Comparison of ENCODE assay signal across 28 mouse cellular contexts in the genomic region with DNA sequence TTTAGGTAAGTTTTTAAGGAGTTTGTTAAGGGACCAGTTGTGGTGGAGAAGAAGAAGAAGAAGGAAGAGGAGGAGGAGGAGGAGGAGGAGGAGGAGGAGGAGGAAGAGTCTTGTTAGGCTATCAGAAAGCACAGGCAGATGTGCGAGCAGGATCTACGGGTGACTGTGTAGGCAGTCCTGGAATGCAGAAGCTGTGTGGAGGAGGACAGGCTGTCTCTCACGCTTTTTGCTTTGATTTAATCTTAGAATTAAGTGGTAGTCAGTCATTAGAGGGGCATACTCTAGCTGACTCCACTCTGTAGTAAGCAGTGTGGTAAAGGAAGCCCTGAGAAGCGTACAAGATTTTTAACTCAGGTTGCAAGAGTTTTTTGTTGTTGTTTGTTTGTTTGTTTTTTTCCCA. TPM values are rescaled to one million over a fixed set of nuclear protein-coding genes. Genes with fewer than 3 reads are reported as not detected.
DNase-seq lines count a peak whose midpoint lies in the region; ATAC-seq and TF ChIP-seq lines count a peak whose summit lies in the region.
"Had no signal": no experiment of that assay in that cellular context is flagged by ENCODE, and none has a peak within 500 bp of the region (broad histone marks: within the 10 kb centered on the region; RNA-seq: fewer than 3 reads in every experiment).

No protein-coding gene starts in this region.

- H3K79me2 ChIP-seq in heart, adult 2 months (replicated peaks; ENCODE audit: control insufficient read depth, insufficient read depth, low read length): peaks cover 2% of the 10 kb centered on the region; the same call in 1 of the 2 replicates

- TF ChIP-seq EP300 in heart, adult 2 months (IDR thresholded peaks at IDR 0.05; ENCODE audit: insufficient read depth, low read depth, low read length): no peak

- intact Hi-C loops in heart, adult 2 months (cut with DNase I): no loop called here

- H3K27ac ChIP-seq in heart, embryonic 10.5 days: peak overlapping the region; percentile 70
- H3K27ac ChIP-seq in heart, adult 2 months: no peak overlapping the region
- H3K27ac ChIP-seq in heart, embryonic 15.5 days: 0 out of 2 replicates have a peak overlapping the region, but pooled peaks have one; percentile 18
- no peak overlapping the region for H3K27ac ChIP-seq in kidney, embryonic 14.5 days (ENCODE audit: low read depth, low read length)
- H3K27ac ChIP-seq in layer of hippocampus, adult 2 months: peak overlapping the region; percentile 70
- H3K27ac ChIP-seq: embryonic facial prominence, embryonic 10.5 days; embryonic facial prominence, embryonic 15.5 days; forebrain, embryonic 13.5 days; hindbrain, embryonic 12.5 days; hindbrain, postnatal 0 days; limb, embryonic 10.5 days; limb, embryonic 15.5 days; liver, embryonic 13.5 days; midbrain, embryonic 13.5 days had no signal

- H3K4me3 ChIP-seq in heart, embryonic 10.5 days: no peak overlapping the region
- H3K4me3 ChIP-seq in heart, adult 2 months: no peak overlapping the region
- H3K4me3 ChIP-seq in heart, embryonic 15.5 days: no peak overlapping the region
- no peak overlapping the region for H3K4me3 ChIP-seq in kidney, embryonic 14.5 days (ENCODE audit: low read length)
- no peak overlapping the region for H3K4me3 ChIP-seq in layer of hippocampus, adult 2 months
- H3K4me3 ChIP-seq: embryonic facial prominence, embryonic 10.5 days; embryonic facial prominence, embryonic 15.5 days; forebrain, embryonic 13.5 days; hindbrain, embryonic 12.5 days; limb, embryonic 10.5 days; limb, embryonic 15.5 days; liver, embryonic 13.5 days; megakaryocyte, embryonic 14.5 days; midbrain, embryonic 13.5 days had no signal

- TF ChIP-seq POLR2A in heart, adult 2 months (IDR thresholded peaks at IDR 0.05; ENCODE audit: insufficient read depth, low read depth, low read length): no peak

- peak overlapping the region; percentile 1; the same call in 1 of the 2 replicates for H3K4me2 ChIP-seq in heart, embryonic 15.5 days
- no peak overlapping the region for H3K4me2 ChIP-seq in kidney, embryonic 14.5 days (replicated peaks; ENCODE audit: low read depth, low read length)
- H3K4me2 ChIP-seq: embryonic facial prominence, embryonic 15.5 days; forebrain, embryonic 13.5 days; hindbrain, embryonic 12.5 days; limb, embryonic 15.5 days; liver, embryonic 13.5 days; midbrain, embryonic 13.5 days had no signal

- peaks cover 7% of the 10 kb centered on the region; the same call in 1 of the 2 replicates for H3K36me3 ChIP-seq in heart, embryonic 10.5 days
- H3K36me3 ChIP-seq in heart, adult 2 months (ENCODE audit: control insufficient read depth, insufficient read depth, low read length): no peaks in the 10 kb centered on the region
- no peaks in the 10 kb centered on the region for H3K36me3 ChIP-seq in heart, embryonic 15.5 days
- no peaks in the 10 kb centered on the region for H3K36me3 ChIP-seq in kidney, embryonic 14.5 days (ENCODE audit: control insufficient read depth, insufficient read depth, low read length)
- H3K36me3 ChIP-seq: embryonic facial prominence, embryonic 15.5 days; limb, embryonic 10.5 days; limb, embryonic 15.5 days had no signal

- H3K9me3 ChIP-seq in heart, embryonic 10.5 days: no peaks in the 10 kb centered on the region
- H3K9me3 ChIP-seq in heart, embryonic 15.5 days (replicated peaks): no peaks in the 10 kb centered on the region
- H3K9me3 ChIP-seq in kidney, embryonic 14.5 days (ENCODE audit: control insufficient read depth, low read length): no peaks in the 10 kb centered on the region
- H3K9me3 ChIP-seq: embryonic facial prominence, embryonic 10.5 days; embryonic facial prominence, embryonic 15.5 days; forebrain, embryonic 13.5 days; hindbrain, embryonic 12.5 days; limb, embryonic 10.5 days; limb, embryonic 15.5 days; liver, embryonic 13.5 days; midbrain, embryonic 13.5 days had no signal

- H3K9ac ChIP-seq in heart, adult 2 months (ENCODE audit: low read depth, low read length): no peak overlapping the region
- H3K9ac ChIP-seq in heart, embryonic 15.5 days: no peak overlapping the region
- no peak overlapping the region for H3K9ac ChIP-seq in kidney, embryonic 14.5 days (ENCODE audit: low read depth, low read length)
- H3K9ac ChIP-seq: embryonic facial prominence, embryonic 15.5 days; forebrain, embryonic 13.5 days; hindbrain, embryonic 12.5 days; limb, embryonic 15.5 days; liver, embryonic 13.5 days; midbrain, embryonic 13.5 days had no signal

- H3K27me3 ChIP-seq in heart, embryonic 10.5 days (ENCODE audit: insufficient read depth, poor library complexity, severe bottlenecking): no peaks in the 10 kb centered on the region
- no peaks in the 10 kb centered on the region for H3K27me3 ChIP-seq in heart, adult 2 months (ENCODE audit: control insufficient read depth, insufficient read depth, low read length)
- H3K27me3 ChIP-seq in heart, embryonic 15.5 days: no peaks in the 10 kb centered on the region
- no peaks in the 10 kb centered on the region for H3K27me3 ChIP-seq in kidney, embryonic 14.5 days (ENCODE audit: control insufficient read depth, insufficient read depth, low read length)
- H3K27me3 ChIP-seq: embryonic facial prominence, embryonic 15.5 days; forebrain, embryonic 13.5 days; hindbrain, embryonic 12.5 days; limb, embryonic 15.5 days; liver, embryonic 13.5 days; megakaryocyte, embryonic 14.5 days; midbrain, embryonic 13.5 days had no signal

- DNase-seq in heart, embryonic 10.5 days (ENCODE audit: low spot score): no peak
- DNase-seq in heart, adult 2 months: no peak
- DNase-seq in heart, postnatal 4 days: no peak
- DNase-seq in kidney, postnatal 14 days: no peak
- DNase-seq in layer of hippocampus, adult 2 months (ENCODE audit: low spot score in 2 of 2): no peak
- DNase-seq in layer of hippocampus, postnatal 36 days: no peak
- DNase-seq: adrenal gland, adult 8-10 months; cerebellum, adult 8-10 months; cerebellum, postnatal 25 days; gastrocnemius, postnatal 25 days; heart, adult 18-20 months; liver, embryonic 13.5 days; lung, adult 18-20 months; lung, postnatal 4 days; thymus, adult 2 months; thymus, postnatal 36 days had no signal

- ATAC-seq in heart, embryonic 15.5 days (replicated peaks; ENCODE audit: insufficient number of reproducible peaks, insufficient read depth, low FRiP score, low read depth): no peak
- 0 out of 2 replicates have a peak, but pooled peaks have one; percentile 43 for ATAC-seq in kidney, embryonic 14.5 days (ENCODE audit: low FRiP score, low TSS enrichment)
- ATAC-seq: forebrain, embryonic 13.5 days; hindbrain, postnatal 0 days; intestine, embryonic 16.5 days; midbrain, embryonic 13.5 days had no signal

- H3K4me1 ChIP-seq in heart, embryonic 10.5 days: peaks cover 35% of the 10 kb centered on the region
- H3K4me1 ChIP-seq in heart, adult 2 months (ENCODE audit: control insufficient read depth, insufficient read depth, low read length): no peaks in the 10 kb centered on the region; the same call in 1 of the 2 replicates
- H3K4me1 ChIP-seq in heart, embryonic 15.5 days (replicated peaks): peaks cover 7% of the 10 kb centered on the region
- H3K4me1 ChIP-seq in kidney, embryonic 14.5 days (ENCODE audit: control insufficient read depth, insufficient read depth, low read length): no peaks in the 10 kb centered on the region
- H3K4me1 ChIP-seq: embryonic facial prominence, embryonic 10.5 days; embryonic facial prominence, embryonic 15.5 days; forebrain, embryonic 13.5 days; hindbrain, embryonic 12.5 days; limb, embryonic 10.5 days; limb, embryonic 15.5 days had no signal

- TF ChIP-seq CTCF in heart, adult 2 months (IDR thresholded peaks at IDR 0.05): no peak
- TF ChIP-seq CTCF in layer of hippocampus, adult 2 months (conservative IDR thresholded peaks at IDR 0.05): no peak

- WGBS in heart, embryonic 10.5 days: 29% methylated on average over 4 of the region's 4 CpGs
- WGBS in heart, adult 2 months: 49% methylated on average over 4 of the region's 4 CpGs
- WGBS in heart, embryonic 15.5 days: 22% methylated on average over 4 of the region's 4 CpGs
- 32% methylated on average over 4 of the region's 4 CpGs for WGBS in kidney, embryonic 14.5 days

RNA-seq across cellular contexts. Expression of a gene that starts 7.9 kb away (rescaled TPM):
- 44.5 and 50.9 TPM in 2 replicates for polyA plus RNA-seq in heart, embryonic 10.5 days (2016; fragmentation: Nextera tagmentation; extraction: Ambion mirVana)
- 10 to 100 TPM; 25.2 to 28.8 TPM for total RNA-seq in heart, adult 2 months (2021)
- 26.4 and 27.4 TPM in 2 replicates for polyA plus RNA-seq in heart, adult 2 months (2012; rRNA removed)
- 43.2 and 45.5 TPM in 2 replicates for polyA plus RNA-seq in heart, embryonic 15.5 days (2015; fragmentation: Nextera tagmentation; extraction: Ambion mirVana)
- 10 to 100 TPM; 34.7 to 37.2 TPM for total RNA-seq in heart, postnatal 4 days (2021)
- 52.9 and 54.6 TPM in 2 replicates for polyA plus RNA-seq in kidney, embryonic 14.5 days (2014; fragmentation: Nextera tagmentation; extraction: Ambion mirVana)
- total RNA-seq in layer of hippocampus, adult 2 months (2021): 10 to 100 TPM; 33.9 to 34.6 TPM
- 10 to 100 TPM; 28.1 to 35.2 TPM for total RNA-seq in layer of hippocampus, postnatal 36 days (2021)

Comparison
In these comparisons a context has a peak if more than half of its experiments do, and no peak if none do; other contexts are left out.
1. H3K27ac ChIP-seq: peak in heart, embryonic 10.5 days (single experiment), heart, embryonic 15.5 days (single experiment) and layer of hippocampus, adult 2 months (single experiment); none in heart, adult 2 months (single experiment) and kidney, embryonic 14.5 days (single experiment).